Mouse (Mus musculus) CH12.LX (cell line): ENCODE data around the gene Khdc1a.

Experiments used
- BHLHE40 ChIP-seq: IDR thresholded peaks from 2 replicates; pipeline ENCODE4 v1.6.1; 2011; ENCODE audit warnings: mild to moderate bottlenecking, low read depth, low read length, improper control_type of control experiment
- CTCF ChIP-seq, 2 experiments: IDR thresholded peaks in 1 of 2; conservative IDR thresholded peaks in 1 of 2; 2 replicates each; pipeline ENCODE4 v1.5.1; 2011 to 2012; ENCODE audit warnings: low read depth in 2 of 2, low read length in 2 of 2, improper control_type of control experiment in 1 of 2, inconsistent platforms in 1 of 2, mild to moderate bottlenecking in 1 of 2, moderate library complexity in 1 of 2
- EP300 ChIP-seq: IDR thresholded peaks from 2 replicates; pipeline ENCODE4 v1.6.1; 2011; ENCODE audit warnings: low read length, improper control_type of control experiment
- HCFC1 ChIP-seq: IDR thresholded peaks from 2 replicates; pipeline ENCODE4 v1.6.1; 2012; ENCODE audit warnings: low read depth, mild to moderate bottlenecking, inconsistent platforms, low read length, improper control_type of control experiment
- JUND ChIP-seq: conservative IDR thresholded peaks from 2 replicates; pipeline ENCODE4 v1.6.1; 2011; ENCODE audit warnings: low read depth, low read length, improper control_type of control experiment
- MAFK ChIP-seq: IDR thresholded peaks from 2 replicates; pipeline ENCODE4 v1.6.1; 2011; ENCODE audit warnings: low read length, improper control_type of control experiment; ENCODE audit not compliant: insufficient replicate concordance
- MXI1 ChIP-seq: IDR thresholded peaks from 2 replicates; pipeline ENCODE4 v1.6.1; 2011; ENCODE audit warnings: mild to moderate bottlenecking, low read depth, low read length, improper control_type of control experiment
- MYC ChIP-seq: IDR thresholded peaks from 2 replicates; pipeline ENCODE4 v1.6.1; 2011; ENCODE audit warnings: low read depth, mild to moderate bottlenecking, improper control_type of control experiment, low read length
- NRF1 ChIP-seq: IDR thresholded peaks from 2 replicates; pipeline ENCODE4 v1.6.1; 2014; ENCODE audit warnings: low read depth, mild to moderate bottlenecking, inconsistent platforms, low read length, improper control_type of control experiment, moderate library complexity
- POLR2A ChIP-seq: IDR thresholded peaks from 2 replicates; pipeline ENCODE4 v1.6.1; 2011; ENCODE audit warnings: low read depth, mild to moderate bottlenecking, improper control_type of control experiment, low read length
- TCF12 ChIP-seq: IDR thresholded peaks from 2 replicates; pipeline ENCODE4 v1.6.1; 2014; ENCODE audit warnings: low read depth, mild to moderate bottlenecking, inconsistent platforms, low read length, improper control_type of control experiment
- UBTF ChIP-seq: IDR thresholded peaks from 2 replicates; pipeline ENCODE4 v1.6.1; 2012; ENCODE audit warnings: low read depth, mild to moderate bottlenecking, inconsistent platforms, low read length, improper control_type of control experiment, moderate library complexity
- USF1 ChIP-seq: IDR thresholded peaks from 2 replicates; pipeline ENCODE4 v1.6.1; 2014; ENCODE audit warnings: low read depth, mild to moderate bottlenecking, inconsistent platforms, low read length, improper control_type of control experiment

DNA sequence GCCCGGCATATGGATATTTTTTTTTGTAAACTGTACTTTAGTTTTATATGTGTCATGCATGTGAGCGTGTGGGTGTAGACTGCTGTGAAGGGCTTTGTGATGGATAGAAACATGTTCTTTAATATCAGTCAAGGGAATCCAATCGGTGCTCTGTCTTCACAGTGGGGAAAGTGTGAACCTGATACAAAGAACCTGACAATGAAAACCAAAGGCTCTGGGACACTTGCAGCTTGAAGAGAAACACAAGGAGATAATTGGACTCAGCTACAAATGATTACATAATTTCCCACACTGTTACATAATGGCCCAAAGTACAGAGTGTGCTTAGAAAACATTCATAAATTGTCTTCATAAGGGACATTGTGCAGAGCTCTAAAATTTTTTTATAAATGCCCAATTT is 44.0 kb upstream of the Khdc1a start:
- TF ChIP-seq CTCF (conservative IDR thresholded peaks at IDR 0.05 in 1 of 2, IDR thresholded peaks at IDR 0.05 in 1 of 2; ENCODE audit: low read depth in 2 of 2, low read length in 2 of 2): no peak
- no peak for TF ChIP-seq POLR2A
- no peak for TF ChIP-seq MAFK
- no peak for TF ChIP-seq BHLHE40
- no peak for TF ChIP-seq JUND
- no peak for TF ChIP-seq NRF1
- no peak for TF ChIP-seq TCF12
- no peak for TF ChIP-seq UBTF
- no peak for TF ChIP-seq MXI1
- no peak for TF ChIP-seq MYC
- no peak for TF ChIP-seq EP300
- no peak for TF ChIP-seq HCFC1
- no peak for TF ChIP-seq USF1
